Mouse (Mus musculus) forebrain, embryonic 15.5 days (tissue): ENCODE measurements around the gene Gm42906. TPM values are rescaled to one million over a fixed set of nuclear protein-coding genes. Genes with fewer than 3 reads are reported as not detected.

ENCODE experiments used
- ATAC-seq: fragments of 200-750 bp; cut with Nextera tagmentation; replicated peaks from 2 replicates; pipeline ENCODE4 v1.8.0; 2017; ENCODE audit warnings: mild to moderate bottlenecking, moderate TSS enrichment, moderate library complexity
- H3K27ac ChIP-seq: fragments of 300-500 bp; sonication (generic); replicated peaks from 2 replicates; pipeline ENCODE4 v1.5.1; 2015; ENCODE audit warnings: mild to moderate bottlenecking, inconsistent platforms
- H3K27me3 ChIP-seq: fragments of 300-500 bp; sonication (generic); 2 replicates; pipeline ENCODE4 v1.6.1; 2015; ENCODE audit warnings: inconsistent platforms
- H3K36me3 ChIP-seq: fragments of 300-500 bp; sonication (generic); 2 replicates; pipeline ENCODE4 v1.6.1; 2015; ENCODE audit warnings: mild to moderate bottlenecking, inconsistent platforms
- H3K4me1 ChIP-seq: fragments of 300-500 bp; sonication (generic); 2 replicates; pipeline ENCODE4 v1.6.1; 2015; ENCODE audit warnings: inconsistent platforms
- H3K4me2 ChIP-seq: fragments of 300-500 bp; sonication (generic); replicated peaks from 2 replicates; pipeline ENCODE4 v1.6.1; 2015; ENCODE audit warnings: mild to moderate bottlenecking, inconsistent platforms
- H3K4me3 ChIP-seq: fragments of 300-500 bp; sonication (generic); 2 replicates; pipeline ENCODE4 v1.5.1; 2015; ENCODE audit warnings: mild to moderate bottlenecking, inconsistent platforms
- H3K9ac ChIP-seq: fragments of 300-500 bp; sonication (generic); replicated peaks from 2 replicates; pipeline ENCODE4 v1.6.1; 2015; ENCODE audit warnings: mild to moderate bottlenecking, inconsistent platforms
- H3K9me3 ChIP-seq: fragments of 300-500 bp; sonication (generic); 2 replicates; pipeline ENCODE4 v1.6.1; 2016; ENCODE audit warnings: inconsistent platforms
- WGBS: fragments of 180-500 bp; shearing (Covaris S2); methylation state at CpG from one replicate; pipeline ENCODE4 v1.1.7; 2015; ENCODE audit warnings: mixed read lengths; 5-methylcytosine and 5-hydroxymethylcytosine counted together
- polyA plus RNA-seq: library from polyadenylated mRNA; unstranded; fragments of >200 nt; fragmentation: Nextera tagmentation; extraction: Ambion mirVana; gene quantifications from 2 replicates; pipeline ENCODE4 v1.2.1, GENCODE M21; 2015

Gm42906 gene
- polyA plus RNA-seq, 1 experiment from 2014 or later: not detected

GRCm38 (mm10) chr5:151085749-151086148 lies 342.2 kb downstream of the Gm42906 start:
- Histone ChIP-seq H3K27ac (no peak overlapping the region), H3K36me3 (no peaks in the 10 kb centered on the region), H3K9me3 (no peaks in the 10 kb centered on the region), H3K4me1 (0 out of 2 replicates have a peak, but pooled peaks cover 3% of the 10 kb centered on the region), H3K27me3 (no peaks in the 10 kb centered on the region), H3K4me2 (no peak overlapping the region), H3K9ac (no peak overlapping the region), H3K4me3 (no peak overlapping the region)
- WGBS: 88% methylated on average over 8 of the region's 8 CpGs
- ATAC-seq: no peak

GRCm38 (mm10) chr5:151080276-151080675 lies 347.7 kb downstream of the Gm42906 start:
- no peak overlapping the region for H3K9ac ChIP-seq
- H3K4me3 ChIP-seq: no peak overlapping the region
- H3K9me3 ChIP-seq: no peaks in the 10 kb centered on the region
- no peak overlapping the region for H3K4me2 ChIP-seq
- H3K4me1 ChIP-seq: no peaks in the 10 kb centered on the region
- WGBS: 72% methylated on average over 4 of the region's 4 CpGs
- H3K36me3 ChIP-seq: no peaks in the 10 kb centered on the region
- H3K27me3 ChIP-seq: no peaks in the 10 kb centered on the region
- H3K27ac ChIP-seq: no peak overlapping the region
- ATAC-seq: no peak

GRCm38 (mm10) chr5:151077953-151078352 lies 350.0 kb downstream of the Gm42906 start:
- no peak for ATAC-seq
- no peak overlapping the region for H3K4me2 ChIP-seq
- H3K4me3 ChIP-seq: no peak overlapping the region
- WGBS: 96% methylated on average over 2 of the region's 2 CpGs
- no peaks in the 10 kb centered on the region for H3K27me3 ChIP-seq
- no peak overlapping the region for H3K27ac ChIP-seq
- no peaks in the 10 kb centered on the region for H3K36me3 ChIP-seq
- no peaks in the 10 kb centered on the region for H3K4me1 ChIP-seq
- no peak overlapping the region for H3K9ac ChIP-seq
- no peaks in the 10 kb centered on the region for H3K9me3 ChIP-seq

GRCm38 (mm10) chr5:151076917-151077316 lies 351.0 kb downstream of the Gm42906 start:
- no peaks in the 10 kb centered on the region for H3K4me1 ChIP-seq
- H3K27ac ChIP-seq: no peak overlapping the region
- H3K9ac ChIP-seq: no peak overlapping the region
- H3K36me3 ChIP-seq: no peaks in the 10 kb centered on the region
- H3K4me2 ChIP-seq: no peak overlapping the region
- WGBS: 66% methylated on average over 3 of the region's 3 CpGs
- H3K4me3 ChIP-seq: no peak overlapping the region
- no peak for ATAC-seq
- no peaks in the 10 kb centered on the region for H3K9me3 ChIP-seq
- no peaks in the 10 kb centered on the region for H3K27me3 ChIP-seq

GRCm38 (mm10) chr5:151074282-151074681 lies 353.7 kb downstream of the Gm42906 start:
- Histone ChIP-seq H3K4me1 (0 out of 2 replicates have a peak, but pooled peaks cover 6% of the 10 kb centered on the region), H3K36me3 (no peaks in the 10 kb centered on the region), H3K9me3 (no peaks in the 10 kb centered on the region), H3K9ac (no peak overlapping the region), H3K4me3 (no peak overlapping the region), H3K4me2 (no peak overlapping the region), H3K27ac (no peak overlapping the region), H3K27me3 (no peaks in the 10 kb centered on the region)
- ATAC-seq: no peak
- WGBS: 87% methylated on average over 4 of the region's 4 CpGs

- WGBS: 76% methylated on average over 6 of the region's 6 CpGs
Observed at GRCm38 (mm10) chr5:151071430-151071829, 356.5 kb downstream of the Gm42906 start.

GRCm38 (mm10) chr5:151070896-151071295 lies 357.1 kb downstream of the Gm42906 start:
- Histone ChIP-seq H3K4me1 (0 out of 2 replicates have a peak, but pooled peaks cover 6% of the 10 kb centered on the region), H3K9me3 (no peaks in the 10 kb centered on the region), H3K4me2 (no peak overlapping the region), H3K27ac (no peak overlapping the region), H3K9ac (no peak overlapping the region), H3K36me3 (no peaks in the 10 kb centered on the region), H3K4me3 (no peak overlapping the region), H3K27me3 (no peaks in the 10 kb centered on the region)
- ATAC-seq: no peak
- WGBS: 74% methylated on average over 6 of the region's 6 CpGs

More at GRCm38 (mm10) chr5:151071430-151071829, 356.5 kb downstream of the Gm42906 start:
- no peaks in the 10 kb centered on the region for H3K9me3 ChIP-seq
- no peak overlapping the region for H3K9ac ChIP-seq
- no peak overlapping the region for H3K4me3 ChIP-seq
- H3K36me3 ChIP-seq: no peaks in the 10 kb centered on the region
- no peak overlapping the region for H3K27ac ChIP-seq
- no peak for ATAC-seq
- H3K27me3 ChIP-seq: no peaks in the 10 kb centered on the region
- H3K4me1 ChIP-seq: 0 out of 2 replicates have a peak, but pooled peaks cover 6% of the 10 kb centered on the region
- H3K4me2 ChIP-seq: no peak overlapping the region

GRCm38 (mm10) chr5:151069569-151069968 lies 358.4 kb downstream of the Gm42906 start:
- H3K27ac ChIP-seq: no peak overlapping the region
- 94% methylated on average over 2 of the region's 2 CpGs for WGBS
- 0 out of 2 replicates have a peak, but pooled peaks cover 6% of the 10 kb centered on the region for H3K4me1 ChIP-seq
- no peak overlapping the region for H3K9ac ChIP-seq
- no peak for ATAC-seq
- H3K4me2 ChIP-seq: no peak overlapping the region
- no peaks in the 10 kb centered on the region for H3K9me3 ChIP-seq
- H3K36me3 ChIP-seq: no peaks in the 10 kb centered on the region
- no peaks in the 10 kb centered on the region for H3K27me3 ChIP-seq
- no peak overlapping the region for H3K4me3 ChIP-seq

- no peaks in the 10 kb centered on the region for H3K36me3 ChIP-seq
Observed at GRCm38 (mm10) chr5:151066016-151066415, 361.9 kb downstream of the Gm42906 start.

GRCm38 (mm10) chr5:151065228-151065627 lies 362.7 kb downstream of the Gm42906 start:
- Histone ChIP-seq H3K9me3 (no peaks in the 10 kb centered on the region), H3K36me3 (no peaks in the 10 kb centered on the region), H3K27ac (no peak overlapping the region), H3K4me1 (no peaks in the 10 kb centered on the region), H3K4me2 (no peak overlapping the region), H3K4me3 (no peak overlapping the region), H3K9ac (no peak overlapping the region), H3K27me3 (no peaks in the 10 kb centered on the region)
- WGBS: 82% methylated on average over 1 of the region's 1 CpGs
- ATAC-seq: no peak

More at GRCm38 (mm10) chr5:151066016-151066415, 361.9 kb downstream of the Gm42906 start:
- no peak overlapping the region for H3K27ac ChIP-seq
- no peak overlapping the region for H3K4me3 ChIP-seq
- no peak for ATAC-seq
- no peak overlapping the region for H3K9ac ChIP-seq
- H3K9me3 ChIP-seq: no peaks in the 10 kb centered on the region
- no peaks in the 10 kb centered on the region for H3K27me3 ChIP-seq
- 75% methylated on average over 5 of the region's 5 CpGs for WGBS
- 0 out of 2 replicates have a peak, but pooled peaks cover 1% of the 10 kb centered on the region for H3K4me1 ChIP-seq
- H3K4me2 ChIP-seq: no peak overlapping the region

- Histone ChIP-seq H3K36me3 (no peaks in the 10 kb centered on the region), H3K27me3 (no peaks in the 10 kb centered on the region)
- WGBS: 99% methylated on average over 2 of the region's 2 CpGs
Observed at GRCm38 (mm10) chr5:151061942-151062341, 366.0 kb downstream of the Gm42906 start.

GRCm38 (mm10) chr5:151060476-151060875 lies 367.5 kb downstream of the Gm42906 start:
- Histone ChIP-seq H3K4me2 (no peak overlapping the region), H3K36me3 (no peaks in the 10 kb centered on the region), H3K9ac (no peak overlapping the region), H3K27ac (no peak overlapping the region; the same call in 1 of the 2 replicates), H3K9me3 (no peaks in the 10 kb centered on the region), H3K4me3 (no peak overlapping the region), H3K4me1 (peaks cover 6% of the 10 kb centered on the region), H3K27me3 (no peaks in the 10 kb centered on the region)
- ATAC-seq: no peak
- WGBS: 83% methylated on average over 12 of the region's 12 CpGs

More at GRCm38 (mm10) chr5:151061942-151062341, 366.0 kb downstream of the Gm42906 start:
- ATAC-seq: no peak
- Histone ChIP-seq H3K4me1 (no peaks in the 10 kb centered on the region), H3K4me3 (no peak overlapping the region), H3K27ac (no peak overlapping the region), H3K4me2 (no peak overlapping the region), H3K9me3 (no peaks in the 10 kb centered on the region), H3K9ac (no peak overlapping the region)

GRCm38 (mm10) chr5:151059772-151060171 lies 368.2 kb downstream of the Gm42906 start:
- Histone ChIP-seq H3K9ac (no peak overlapping the region), H3K27ac (no peak overlapping the region), H3K4me2 (no peak overlapping the region), H3K36me3 (no peaks in the 10 kb centered on the region), H3K4me3 (no peak overlapping the region), H3K27me3 (no peaks in the 10 kb centered on the region), H3K4me1 (peaks cover 6% of the 10 kb centered on the region), H3K9me3 (no peaks in the 10 kb centered on the region)
- ATAC-seq: no peak
- 78% methylated on average over 5 of the region's 5 CpGs for WGBS
